Mouse (Mus musculus) embryonic fibroblast, embryonic 13.5 days (primary cell): ENCODE results near the gene Cdk14.

Experiments
- CTCF ChIP-seq: IDR thresholded peaks from 2 replicates; pipeline ENCODE4 v1.5.1; 2011; ENCODE audit warnings: mild to moderate bottlenecking, control low read depth, low read length, moderate library complexity, borderline replicate concordance; ENCODE audit not compliant: insufficient read depth
- POLR2A ChIP-seq: IDR thresholded peaks from 2 replicates; pipeline ENCODE4 v1.6.1; 2011; ENCODE audit warnings: low read depth, mild to moderate bottlenecking, control low read depth, low read length, moderate library complexity

DNA sequence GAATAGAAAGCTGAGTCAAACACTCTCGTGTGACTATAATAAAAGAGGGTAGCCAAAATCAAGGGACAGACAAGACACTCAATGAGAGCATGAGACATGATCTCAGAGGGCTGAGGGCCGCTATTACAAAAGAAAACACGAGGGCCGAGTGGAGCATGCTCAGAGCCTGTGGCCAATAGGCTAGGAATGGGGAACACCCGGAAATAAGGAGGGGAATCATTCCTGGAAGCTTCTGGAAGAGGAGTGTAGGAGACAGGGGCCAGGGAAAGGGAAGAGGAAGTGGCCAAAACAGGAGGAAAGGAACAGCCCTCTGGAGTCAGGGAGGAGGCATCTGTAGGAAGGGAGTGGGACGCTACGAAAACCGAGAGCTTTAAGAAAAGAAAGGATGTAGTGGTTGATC, 52.6 kb downstream of the Cdk14 start:
- no peak for TF ChIP-seq CTCF
- no peak for TF ChIP-seq POLR2A
